Mouse (Mus musculus) ES-Bruce4 (cell line): ENCODE measurements at regions not wholly inside any gene's neighbourhood (a gene's known extent, or its start where the extent isn't known, plus 50 kb on each side); places are given as distances from the start of the nearest gene placed in this dataset.

Experiments used
- CTCF ChIP-seq: IDR thresholded peaks from one replicate; pipeline ENCODE4 v1.8.1; 2011; ENCODE audit warnings: low read depth, low read length
- EP300 ChIP-seq: IDR thresholded peaks from 2 replicates; pipeline ENCODE4 v1.6.1; 2011; ENCODE audit warnings: low read depth, low read length; ENCODE audit not compliant: insufficient read depth
- POLR2A ChIP-seq: IDR thresholded peaks from one replicate; pipeline ENCODE4 v1.8.1; 2011; ENCODE audit warnings: low read length; ENCODE audit not compliant: insufficient read depth

DNA sequence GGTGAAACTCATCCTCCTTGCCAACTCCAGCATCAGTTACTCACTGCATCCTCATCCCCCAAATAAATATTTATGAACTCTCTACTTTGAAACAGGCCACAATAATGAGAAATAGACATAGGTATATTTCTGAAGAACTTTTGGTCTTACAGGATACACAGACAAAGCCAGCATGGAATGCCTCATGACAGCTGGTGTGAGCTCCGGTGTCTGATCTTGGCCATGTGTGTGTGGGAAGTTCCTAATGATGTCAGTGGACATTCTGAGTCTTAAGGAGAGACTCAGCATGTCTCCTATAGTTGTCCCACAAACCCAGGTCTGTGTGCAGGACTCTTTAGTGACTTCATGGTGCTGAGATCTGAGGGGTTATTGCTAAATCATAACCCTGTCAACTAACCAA, 206.4 kb upstream of the Klf4 start:
- TF ChIP-seq POLR2A = no peak
- TF ChIP-seq EP300 = no peak
- TF ChIP-seq CTCF = no peak
